Mouse (Mus musculus): ENCODE measurements around the gene Ppp1r12a.

Ppp1r12a gene

GRCm38 (mm10) chr10:108161261-108162256 lies at the start of gene Ppp1r12a:
Ppp1r12a (plus strand) TSS chr10:108162193.
- Histone ChIP-seq H3K4me3 (replicated peaks; ENCODE audit: low read length) (peak within 1 kb of the TSS; percentile 94), H3K9me3 (ENCODE audit: low read length) (no peaks in the 10 kb centered on the region), H3K36me3 (ENCODE audit: insufficient read depth, low read length) (peaks cover 12% of the 10 kb centered on the region; the same call in 1 of the 2 replicates), H3K27me3 (ENCODE audit: insufficient read depth, low read length) (peaks cover 4% of the 10 kb centered on the region), H3K4me1 (replicated peaks; ENCODE audit: low read depth, low read length) (peaks cover 37% of the 10 kb centered on the region)
- no peak for TF ChIP-seq POU5F1 (IDR thresholded peaks at IDR 0.05; ENCODE audit: borderline replicate concordance, low read length)
- TF ChIP-seq CTCF (conservative IDR thresholded peaks at IDR 0.05; ENCODE audit: low read length) = no peak
- no peak for TF ChIP-seq NANOG (IDR thresholded peaks at IDR 0.05; ENCODE audit: borderline replicate concordance, low read length)

- Histone ChIP-seq H3K4me3 (replicated peaks; ENCODE audit: low read length) (peak overlapping the region; percentile 58), H3K9me3 (ENCODE audit: low read length) (no peaks in the 10 kb centered on the region), H3K36me3 (ENCODE audit: insufficient read depth, low read length) (no peaks in the 10 kb centered on the region), H3K27me3 (ENCODE audit: insufficient read depth, low read length) (0 out of 2 replicates have a peak, but pooled peaks cover 1% of the 10 kb centered on the region), H3K4me1 (replicated peaks; ENCODE audit: low read depth, low read length) (peaks cover 16% of the 10 kb centered on the region)
- no peak for TF ChIP-seq CTCF (conservative IDR thresholded peaks at IDR 0.05; ENCODE audit: low read length)
- TF ChIP-seq POU5F1 (IDR thresholded peaks at IDR 0.05; ENCODE audit: borderline replicate concordance, low read length) = no peak
- TF ChIP-seq NANOG (IDR thresholded peaks at IDR 0.05; ENCODE audit: borderline replicate concordance, low read length) = no peak
Observed at GRCm38 (mm10) chr10:108113361-108114237, 48.4 kb upstream of the Ppp1r12a start.

- TF ChIP-seq CTCF (conservative IDR thresholded peaks at IDR 0.05; ENCODE audit: low read length) = no peak
- no peak for TF ChIP-seq NANOG (IDR thresholded peaks at IDR 0.05; ENCODE audit: borderline replicate concordance, low read length)
- TF ChIP-seq POU5F1 (IDR thresholded peaks at IDR 0.05; ENCODE audit: borderline replicate concordance, low read length) = no peak
- Histone ChIP-seq H3K36me3 (ENCODE audit: insufficient read depth, low read length) (no peaks in the 10 kb centered on the region), H3K4me1 (replicated peaks; ENCODE audit: low read depth, low read length) (peaks cover 10% of the 10 kb centered on the region), H3K27me3 (ENCODE audit: insufficient read depth, low read length) (0 out of 2 replicates have a peak, but pooled peaks cover 5% of the 10 kb centered on the region), H3K9me3 (ENCODE audit: low read length) (no peaks in the 10 kb centered on the region), H3K4me3 (replicated peaks; ENCODE audit: low read length) (no peak overlapping the region)
Observed at GRCm38 (mm10) chr10:108118200-108119163, 43.5 kb upstream of the Ppp1r12a start.

GRCm38 (mm10) chr10:108119416-108119815 lies 42.6 kb upstream of the Ppp1r12a start:
- no peak overlapping the region for H3K4me3 ChIP-seq (replicated peaks; ENCODE audit: low read length)
- 0 out of 2 replicates have a peak, but pooled peaks cover 5% of the 10 kb centered on the region for H3K27me3 ChIP-seq (ENCODE audit: insufficient read depth, low read length)
- 0 out of 2 replicates have a peak, but pooled peaks cover 4% of the 10 kb centered on the region for H3K4me1 ChIP-seq (replicated peaks; ENCODE audit: low read depth, low read length)
- H3K9me3 ChIP-seq (ENCODE audit: low read length) = no peaks in the 10 kb centered on the region
- no peaks in the 10 kb centered on the region for H3K36me3 ChIP-seq (ENCODE audit: insufficient read depth, low read length)
- TF ChIP-seq CTCF (conservative IDR thresholded peaks at IDR 0.05; ENCODE audit: low read length) (no peak), NANOG (IDR thresholded peaks at IDR 0.05; ENCODE audit: borderline replicate concordance, low read length) (no peak), POU5F1 (IDR thresholded peaks at IDR 0.05; ENCODE audit: borderline replicate concordance, low read length) (no peak)

GRCm38 (mm10) chr10:108124934-108125599 lies 36.9 kb upstream of the Ppp1r12a start:
- Histone ChIP-seq H3K4me3 (replicated peaks; ENCODE audit: low read length) (no peak overlapping the region), H3K27me3 (ENCODE audit: insufficient read depth, low read length) (no peaks in the 10 kb centered on the region), H3K36me3 (ENCODE audit: insufficient read depth, low read length) (no peaks in the 10 kb centered on the region), H3K9me3 (ENCODE audit: low read length) (no peaks in the 10 kb centered on the region), H3K4me1 (replicated peaks; ENCODE audit: low read depth, low read length) (no peaks in the 10 kb centered on the region)
- TF ChIP-seq NANOG (IDR thresholded peaks at IDR 0.05; ENCODE audit: borderline replicate concordance, low read length) (no peak), POU5F1 (IDR thresholded peaks at IDR 0.05; ENCODE audit: borderline replicate concordance, low read length) (no peak), CTCF (conservative IDR thresholded peaks at IDR 0.05; ENCODE audit: low read length) (no peak)

GRCm38 (mm10) chr10:108129167-108129566 lies 32.8 kb upstream of the Ppp1r12a start:
- TF ChIP-seq NANOG (IDR thresholded peaks at IDR 0.05; ENCODE audit: borderline replicate concordance, low read length) = no peak
- TF ChIP-seq CTCF (conservative IDR thresholded peaks at IDR 0.05; ENCODE audit: low read length) = no peak
- TF ChIP-seq POU5F1 (IDR thresholded peaks at IDR 0.05; ENCODE audit: borderline replicate concordance, low read length) = no peak
- Histone ChIP-seq H3K27me3 (ENCODE audit: insufficient read depth, low read length) (no peaks in the 10 kb centered on the region), H3K36me3 (ENCODE audit: insufficient read depth, low read length) (no peaks in the 10 kb centered on the region), H3K9me3 (ENCODE audit: low read length) (no peaks in the 10 kb centered on the region), H3K4me3 (replicated peaks; ENCODE audit: low read length) (no peak overlapping the region), H3K4me1 (replicated peaks; ENCODE audit: low read depth, low read length) (no peaks in the 10 kb centered on the region)

GRCm38 (mm10) chr10:108131858-108132257 lies 30.1 kb upstream of the Ppp1r12a start:
- no peaks in the 10 kb centered on the region for H3K9me3 ChIP-seq (ENCODE audit: low read length)
- no peaks in the 10 kb centered on the region for H3K36me3 ChIP-seq (ENCODE audit: insufficient read depth, low read length)
- H3K4me1 ChIP-seq (replicated peaks; ENCODE audit: low read depth, low read length) = no peaks in the 10 kb centered on the region
- TF ChIP-seq CTCF (conservative IDR thresholded peaks at IDR 0.05; ENCODE audit: low read length) (no peak), NANOG (IDR thresholded peaks at IDR 0.05; ENCODE audit: borderline replicate concordance, low read length) (no peak), POU5F1 (IDR thresholded peaks at IDR 0.05; ENCODE audit: borderline replicate concordance, low read length) (no peak)
- H3K4me3 ChIP-seq (replicated peaks; ENCODE audit: low read length) = no peak overlapping the region
- H3K27me3 ChIP-seq (ENCODE audit: insufficient read depth, low read length) = no peaks in the 10 kb centered on the region

Data from E14TG2a.4 (cell line).